10 mouse cellular contexts compared by ENCODE assay signal in the genomic region with DNA sequence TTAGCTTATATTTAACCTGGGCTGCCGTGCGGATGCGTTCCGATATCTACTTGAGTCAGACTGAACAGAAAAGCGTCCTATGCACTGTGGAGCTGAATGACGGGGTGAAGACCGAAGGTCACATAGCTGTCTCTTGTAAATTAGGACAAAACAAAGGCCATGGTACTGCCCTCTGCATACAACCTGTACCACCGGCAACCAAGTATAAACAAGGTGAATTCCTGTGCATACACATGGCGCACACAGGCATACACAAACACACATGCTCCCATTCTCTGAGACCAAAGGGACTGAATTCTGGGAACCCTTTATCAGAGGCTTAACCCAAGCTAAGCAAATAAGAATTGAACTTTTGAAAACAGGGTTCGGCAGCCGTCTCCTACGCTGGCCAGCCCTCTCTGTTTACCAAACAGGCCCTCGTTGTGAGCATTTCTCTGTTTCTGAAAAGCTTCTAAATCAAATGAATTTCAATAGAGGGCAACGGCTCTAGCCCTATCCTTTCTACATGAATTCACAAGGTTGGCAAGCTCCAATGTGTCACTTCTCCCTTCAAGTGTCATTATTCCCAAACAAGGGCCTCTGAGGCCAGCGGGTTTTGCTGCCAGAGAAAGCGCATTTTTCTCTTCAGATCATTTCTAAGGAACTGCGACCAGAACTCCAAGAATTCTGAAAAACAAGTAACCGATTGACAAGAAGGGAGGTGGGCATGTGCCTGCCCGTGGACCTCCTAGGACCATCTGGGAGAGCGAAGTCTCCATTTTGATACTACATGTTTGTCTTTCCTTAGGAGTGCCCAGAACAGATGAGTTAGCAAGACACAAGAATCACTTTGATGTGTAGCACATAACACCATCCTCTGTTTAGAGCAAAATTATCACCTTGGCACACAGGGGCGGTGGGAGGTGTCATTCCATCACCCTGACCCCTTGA. TPM values are rescaled to one million over a fixed set of nuclear protein-coding genes. Genes with fewer than 3 reads are reported as not detected.
A peak's percentile ranks its signal among the peaks of the same experiment; 100 is the strongest.
DNase-seq lines count a peak whose midpoint lies in the region; ATAC-seq lines count a peak whose summit lies in the region.
"Had no signal": no experiment of that assay in that cellular context is flagged by ENCODE, and none has a peak within 500 bp of the region (broad histone marks: within the 10 kb centered on the region; RNA-seq: fewer than 3 reads in every experiment).

No protein-coding gene starts in this region.

- no peak overlapping the region for H3K4me2 ChIP-seq in hindbrain, embryonic 12.5 days (replicated peaks)
- no peak overlapping the region for H3K4me2 ChIP-seq in hindbrain, embryonic 11.5 days (replicated peaks; ENCODE audit: low read depth, low read length)
- H3K4me2 ChIP-seq in neural tube, embryonic 13.5 days: no peak overlapping the region
- H3K4me2 ChIP-seq in liver, embryonic 15.5 days: no peak overlapping the region

- H3K27me3 ChIP-seq in hindbrain, embryonic 12.5 days: no peaks in the 10 kb centered on the region
- no peaks in the 10 kb centered on the region for H3K27me3 ChIP-seq in hindbrain, embryonic 11.5 days (ENCODE audit: control insufficient read depth, insufficient read depth, low read length)
- H3K27me3 ChIP-seq in neural tube, embryonic 13.5 days: no peaks in the 10 kb centered on the region
- no peaks in the 10 kb centered on the region for H3K27me3 ChIP-seq in liver, embryonic 15.5 days
- H3K27me3 ChIP-seq: megakaryocyte, embryonic 14.5 days had no signal

- DNase-seq in hindbrain, embryonic 11.5 days (ENCODE audit: low spot score): no peak
- no peak for DNase-seq in neural tube, embryonic 10.5 days (ENCODE audit: extremely low spot score, low spot score)
- peak; percentile 62 for DNase-seq in yolk sac, embryonic 10.5 days (ENCODE audit: low spot score)
- DNase-seq in urinary bladder, postnatal 36 days (ENCODE audit: low spot score in 2 of 2): no peak
- DNase-seq in gastrocnemius, postnatal 25 days: no peak

- H3K36me3 ChIP-seq in hindbrain, embryonic 12.5 days: peaks cover 31% of the 10 kb centered on the region
- no peaks in the 10 kb centered on the region for H3K36me3 ChIP-seq in hindbrain, embryonic 11.5 days (ENCODE audit: control insufficient read depth, insufficient read depth, low read length)
- peaks cover 24% of the 10 kb centered on the region for H3K36me3 ChIP-seq in neural tube, embryonic 13.5 days
- no peaks in the 10 kb centered on the region; the same call in 1 of the 2 replicates for H3K36me3 ChIP-seq in liver, embryonic 15.5 days (replicated peaks)

- H3K9ac ChIP-seq in hindbrain, embryonic 12.5 days: no peak overlapping the region
- no peak overlapping the region for H3K9ac ChIP-seq in hindbrain, embryonic 11.5 days (ENCODE audit: low read depth, low read length)
- H3K9ac ChIP-seq in neural tube, embryonic 13.5 days: no peak overlapping the region
- no peak overlapping the region for H3K9ac ChIP-seq in liver, embryonic 15.5 days

- peaks cover 29% of the 10 kb centered on the region for H3K4me1 ChIP-seq in hindbrain, embryonic 12.5 days
- H3K4me1 ChIP-seq in hindbrain, embryonic 11.5 days (replicated peaks; ENCODE audit: control insufficient read depth, insufficient read depth, low read length): 0 out of 2 replicates have a peak, but pooled peaks cover 2% of the 10 kb centered on the region
- H3K4me1 ChIP-seq in neural tube, embryonic 13.5 days (replicated peaks): peaks cover 66% of the 10 kb centered on the region
- H3K4me1 ChIP-seq in liver, embryonic 15.5 days (replicated peaks): peaks cover 15% of the 10 kb centered on the region

- H3K9me3 ChIP-seq in hindbrain, embryonic 12.5 days (replicated peaks): no peaks in the 10 kb centered on the region
- H3K9me3 ChIP-seq in hindbrain, embryonic 11.5 days (ENCODE audit: control insufficient read depth, low read length): no peaks in the 10 kb centered on the region
- H3K9me3 ChIP-seq in neural tube, embryonic 13.5 days: no peaks in the 10 kb centered on the region
- no peaks in the 10 kb centered on the region for H3K9me3 ChIP-seq in liver, embryonic 15.5 days (replicated peaks)
- H3K9me3 ChIP-seq: embryonic facial prominence, embryonic 10.5 days; megakaryocyte, embryonic 14.5 days had no signal

- peak; percentile 44; the same call in 1 of the 2 replicates for ATAC-seq in hindbrain, embryonic 12.5 days (ENCODE audit: low FRiP score)
- no peak for ATAC-seq in hindbrain, embryonic 11.5 days (ENCODE audit: low FRiP score)
- ATAC-seq in neural tube, embryonic 13.5 days (ENCODE audit: low read depth): 0 out of 2 replicates have a peak, but pooled peaks have one; percentile 41
- peak; percentile 49 for ATAC-seq in liver, embryonic 15.5 days (ENCODE audit: insufficient read depth)

- no peak overlapping the region for H3K4me3 ChIP-seq in hindbrain, embryonic 12.5 days
- H3K4me3 ChIP-seq in hindbrain, embryonic 11.5 days (ENCODE audit: low read depth, low read length): no peak overlapping the region
- no peak overlapping the region for H3K4me3 ChIP-seq in neural tube, embryonic 13.5 days
- no peak overlapping the region for H3K4me3 ChIP-seq in liver, embryonic 15.5 days (replicated peaks)
- H3K4me3 ChIP-seq: embryonic facial prominence, embryonic 10.5 days had no signal

- WGBS in hindbrain, embryonic 12.5 days: 65% methylated on average over 21 of the region's 21 CpGs
- 79% methylated on average over 21 of the region's 21 CpGs for WGBS in hindbrain, embryonic 11.5 days
- 73% methylated on average over 21 of the region's 21 CpGs for WGBS in neural tube, embryonic 13.5 days
- WGBS in liver, embryonic 15.5 days (ENCODE audit: insufficient replicate concordance): 78% methylated on average over 21 of the region's 21 CpGs

- peak overlapping the region; percentile 45 for H3K27ac ChIP-seq in hindbrain, embryonic 12.5 days
- H3K27ac ChIP-seq in hindbrain, embryonic 11.5 days (ENCODE audit: low read depth, low read length): no peak overlapping the region
- 0 out of 2 replicates have a peak overlapping the region, but pooled peaks have one; percentile 34 for H3K27ac ChIP-seq in neural tube, embryonic 13.5 days (replicated peaks)
- H3K27ac ChIP-seq in liver, embryonic 15.5 days (replicated peaks): no peak overlapping the region; the same call in 1 of the 2 replicates
- H3K27ac ChIP-seq: embryonic facial prominence, embryonic 10.5 days had no signal

RNA-seq across cellular contexts. Expression of a gene that starts 42.6 kb away (rescaled TPM):
- polyA plus RNA-seq in hindbrain, embryonic 12.5 days (2016; fragmentation: Nextera tagmentation; extraction: Ambion mirVana): 152 and 155 TPM in 2 replicates
- polyA plus RNA-seq in hindbrain, embryonic 11.5 days (2014; fragmentation: Nextera tagmentation; extraction: Ambion mirVana): 133 and 149 TPM in 2 replicates
- 140 and 158 TPM in 2 replicates for polyA plus RNA-seq in neural tube, embryonic 13.5 days (2015; fragmentation: Nextera tagmentation; extraction: Ambion mirVana)
- 14.5 and 18.2 TPM in 2 replicates for polyA plus RNA-seq in liver, embryonic 15.5 days (2015; fragmentation: Nextera tagmentation; extraction: Ambion mirVana)
- 1 to 10 TPM; 1.4 to 2.2 TPM for total RNA-seq in gastrocnemius, postnatal 25 days (2021)

Comparison
In these comparisons a context has a peak if more than half of its experiments do, and no peak if none do; other contexts are left out.
1. H3K27ac ChIP-seq: peak in hindbrain, embryonic 12.5 days (single experiment) and neural tube, embryonic 13.5 days (single experiment); none in hindbrain, embryonic 11.5 days (single experiment) and liver, embryonic 15.5 days (single experiment).